Mouse (Mus musculus) C2C12 (cell line): ENCODE measurements around the gene Nfia. TPM values are rescaled to one million over a fixed set of nuclear protein-coding genes. Genes with fewer than 3 reads are reported as not detected.

ENCODE experiments used
- H3K27me3 ChIP-seq: one replicate; pipeline ENCODE4 v1.6.1; 2011; ENCODE audit not compliant: control insufficient read depth, insufficient read depth, insufficient read length
- H3K36me3 ChIP-seq: one replicate; pipeline ENCODE4 v1.6.1; 2011; ENCODE audit not compliant: control insufficient read depth, insufficient read depth
- H3K4me3 ChIP-seq: one replicate; pipeline ENCODE4 v1.5.1; 2011; ENCODE audit warnings: mild to moderate bottlenecking, control low read depth; ENCODE audit not compliant: poor library complexity, insufficient read depth, severe bottlenecking
- H3K79me2 ChIP-seq: one replicate; pipeline ENCODE4 v1.6.1; 2011; ENCODE audit not compliant: control insufficient read depth, insufficient read depth
- H3K79me3 ChIP-seq: one replicate; pipeline ENCODE4 v1.6.1; 2011; ENCODE audit warnings: low read depth, control low read depth
- H3ac ChIP-seq: one replicate; pipeline ENCODE3; 2011; ENCODE audit warnings: low read depth; ENCODE audit not compliant: control insufficient read depth, insufficient read length
- CEBPB ChIP-seq: IDR thresholded peaks from one replicate; pipeline ENCODE4 v1.6.1; 2011; ENCODE audit warnings: low read depth, mild to moderate bottlenecking, control low read depth, moderate library complexity
- CTCF ChIP-seq: IDR thresholded peaks from one replicate; pipeline ENCODE4 v1.5.1; 2011; ENCODE audit not compliant: control insufficient read depth, insufficient read depth, insufficient read length
- FOSL1 ChIP-seq: IDR thresholded peaks from one replicate; pipeline ENCODE4 v1.8.0; 2011; ENCODE audit warnings: mild to moderate bottlenecking, low read length; ENCODE audit not compliant: poor library complexity, insufficient read depth, severe bottlenecking
- MAX ChIP-seq: IDR thresholded peaks from one replicate; pipeline ENCODE4 v1.6.1; 2011; ENCODE audit warnings: mild to moderate bottlenecking, control low read depth
- MYOD1 ChIP-seq: IDR thresholded peaks from one replicate; pipeline ENCODE4 v1.6.1; 2011; ENCODE audit warnings: low read depth; ENCODE audit not compliant: control insufficient read depth, insufficient read length
- MYOG ChIP-seq: IDR thresholded peaks from one replicate; pipeline ENCODE4 v1.6.1; 2011; ENCODE audit not compliant: control insufficient read depth, insufficient read length; ENCODE audit errors: extremely low read depth
- USF1 ChIP-seq: IDR thresholded peaks from one replicate; pipeline ENCODE4 v1.6.1; 2011; ENCODE audit warnings: low read depth, mild to moderate bottlenecking, control low read depth, moderate library complexity
- polyA plus RNA-seq: library from polyadenylated mRNA; unstranded; fragments of >200 nt; fragmentation: generic; extraction: Trizol; gene quantifications from one replicate; pipeline ENCODE4 v1.2.1, GENCODE M21; 2012; ENCODE audit warnings: missing spikeins

Nfia gene
- polyA plus RNA-seq, 1 experiment = 0.33 TPM

GRCm38 (mm10) chr4:97991395-97991794 is 218.9 kb downstream of the Nfia start:
- Histone ChIP-seq H3ac (no peak overlapping the region), H3K4me3 (no peak overlapping the region)
- no peak for TF ChIP-seq MYOG
- TF ChIP-seq MYOD1 = no peak
- no peak for TF ChIP-seq FOSL1
- TF ChIP-seq USF1 = no peak
- TF ChIP-seq CEBPB = no peak
- TF ChIP-seq CTCF = no peak
- TF ChIP-seq MAX = no peak

DNA sequence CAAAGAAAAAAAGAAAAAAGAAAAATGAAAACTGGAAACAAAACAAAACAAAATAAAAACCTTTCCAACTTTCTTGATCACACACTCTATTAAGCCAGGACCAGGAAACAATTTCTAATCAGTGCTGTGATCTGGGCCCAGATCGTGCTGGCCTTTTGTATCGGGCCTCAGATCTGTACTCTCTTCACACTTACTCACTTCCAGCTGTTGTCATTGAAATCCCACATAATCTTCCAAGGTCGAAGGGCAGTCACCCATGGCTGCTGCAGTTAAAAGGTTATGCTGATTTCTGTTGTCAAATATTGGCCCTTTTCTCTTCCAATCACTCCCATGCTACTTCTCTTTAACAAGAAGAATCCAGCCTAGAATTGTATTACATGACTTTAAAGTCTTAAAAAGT is 219.3 kb downstream of the Nfia start:
- Histone ChIP-seq H3K27me3 (no peaks in the 10 kb centered on the region), H3K79me3 (no peaks in the 10 kb centered on the region), H3K79me2 (no peaks in the 10 kb centered on the region), H3K36me3 (no peaks in the 10 kb centered on the region), H3K4me3 (no peak overlapping the region), H3ac (no peak overlapping the region)
- TF ChIP-seq FOSL1 (no peak), MYOD1 (no peak), MAX (no peak), CTCF (no peak), CEBPB (no peak), USF1 (no peak), MYOG (no peak)

More at GRCm38 (mm10) chr4:97991395-97991794, 218.9 kb downstream of the Nfia start:
- no peaks in the 10 kb centered on the region for H3K79me2 ChIP-seq
- H3K27me3 ChIP-seq = no peaks in the 10 kb centered on the region
- H3K36me3 ChIP-seq = no peaks in the 10 kb centered on the region
- no peaks in the 10 kb centered on the region for H3K79me3 ChIP-seq

DNA sequence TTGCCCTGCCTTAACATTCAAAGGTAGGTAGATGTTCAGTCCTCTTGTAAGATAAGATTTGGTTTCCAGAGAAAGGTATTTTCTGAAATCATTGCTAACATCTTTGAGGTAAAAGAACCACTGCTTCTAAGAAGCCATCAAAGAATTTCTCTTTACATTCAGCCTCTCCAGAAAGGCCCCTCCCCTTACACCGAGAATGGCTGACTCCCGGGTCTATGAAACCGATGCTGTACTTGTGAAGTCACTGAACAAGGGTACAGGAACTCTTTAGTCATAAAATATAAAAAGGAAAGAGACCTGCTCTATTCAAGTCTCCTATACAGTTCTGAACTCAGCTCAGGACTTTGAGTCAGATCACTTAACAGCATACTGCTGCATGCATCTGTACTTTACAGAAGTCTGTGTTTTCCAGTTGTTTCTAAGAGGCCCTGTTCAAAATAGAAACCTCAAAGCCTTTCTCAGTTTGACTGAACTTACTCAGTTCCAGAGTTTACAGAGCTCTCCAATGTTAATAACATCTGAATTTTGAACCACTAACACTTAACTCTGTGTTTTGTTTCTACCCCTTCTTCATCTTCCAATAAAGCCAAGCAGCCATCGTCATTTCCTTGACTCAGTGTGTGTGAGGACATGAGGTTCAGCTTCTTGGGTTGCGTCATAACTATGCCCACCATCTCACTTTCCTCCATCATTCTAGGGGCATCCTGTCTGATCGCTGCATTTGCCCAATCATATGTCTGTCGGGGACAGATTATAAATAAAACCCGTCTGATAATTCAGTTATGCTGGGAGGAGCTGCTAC is 223.6 kb downstream of the Nfia start:
- Histone ChIP-seq H3ac (no peak overlapping the region), H3K36me3 (no peaks in the 10 kb centered on the region), H3K79me3 (no peaks in the 10 kb centered on the region), H3K4me3 (no peak overlapping the region), H3K27me3 (no peaks in the 10 kb centered on the region), H3K79me2 (no peaks in the 10 kb centered on the region)
- TF ChIP-seq USF1 (no peak), MYOG (no peak), MYOD1 (no peak), CTCF (no peak), FOSL1 (no peak), CEBPB (no peak), MAX (no peak)

- no peaks in the 10 kb centered on the region for H3K27me3 ChIP-seq
- no peak overlapping the region for H3K4me3 ChIP-seq
- no peaks in the 10 kb centered on the region for H3K79me2 ChIP-seq
- H3K79me3 ChIP-seq = no peaks in the 10 kb centered on the region
- no peak for TF ChIP-seq USF1
- no peak for TF ChIP-seq MYOD1
- TF ChIP-seq CTCF = no peak
- no peak for TF ChIP-seq MYOG
- TF ChIP-seq FOSL1 = no peak
- no peak for TF ChIP-seq MAX
- TF ChIP-seq CEBPB = no peak
- H3K36me3 ChIP-seq = no peaks in the 10 kb centered on the region
- no peak overlapping the region for H3ac ChIP-seq
Measured at GRCm38 (mm10) chr4:97997151-97997817, 224.8 kb downstream of the Nfia start.

GRCm38 (mm10) chr4:98002206-98002605 is 229.7 kb downstream of the Nfia start:
- H3K4me3 ChIP-seq = no peak overlapping the region
- H3ac ChIP-seq = no peak overlapping the region
- TF ChIP-seq MYOG (no peak), CTCF (no peak), MYOD1 (no peak), MAX (no peak), USF1 (no peak), CEBPB (no peak), FOSL1 (no peak)
- no peaks in the 10 kb centered on the region for H3K79me2 ChIP-seq
- H3K79me3 ChIP-seq = no peaks in the 10 kb centered on the region
- no peaks in the 10 kb centered on the region for H3K27me3 ChIP-seq
- no peaks in the 10 kb centered on the region for H3K36me3 ChIP-seq
